Mouse (Mus musculus) stomach, postnatal 0 days (tissue): ENCODE data around the gene Tet3.

Experiments used
- CTCF ChIP-seq: IDR thresholded peaks from 2 replicates; pipeline ENCODE4 v1.5.1; 2016; ENCODE audit warnings: antibody characterized with exemption, low read depth, mild to moderate bottlenecking, moderate library complexity
- EP300 ChIP-seq: optimal IDR thresholded peaks from 2 replicates; pipeline ENCODE3; 2016; ENCODE audit warnings: antibody characterized with exemption

DNA sequence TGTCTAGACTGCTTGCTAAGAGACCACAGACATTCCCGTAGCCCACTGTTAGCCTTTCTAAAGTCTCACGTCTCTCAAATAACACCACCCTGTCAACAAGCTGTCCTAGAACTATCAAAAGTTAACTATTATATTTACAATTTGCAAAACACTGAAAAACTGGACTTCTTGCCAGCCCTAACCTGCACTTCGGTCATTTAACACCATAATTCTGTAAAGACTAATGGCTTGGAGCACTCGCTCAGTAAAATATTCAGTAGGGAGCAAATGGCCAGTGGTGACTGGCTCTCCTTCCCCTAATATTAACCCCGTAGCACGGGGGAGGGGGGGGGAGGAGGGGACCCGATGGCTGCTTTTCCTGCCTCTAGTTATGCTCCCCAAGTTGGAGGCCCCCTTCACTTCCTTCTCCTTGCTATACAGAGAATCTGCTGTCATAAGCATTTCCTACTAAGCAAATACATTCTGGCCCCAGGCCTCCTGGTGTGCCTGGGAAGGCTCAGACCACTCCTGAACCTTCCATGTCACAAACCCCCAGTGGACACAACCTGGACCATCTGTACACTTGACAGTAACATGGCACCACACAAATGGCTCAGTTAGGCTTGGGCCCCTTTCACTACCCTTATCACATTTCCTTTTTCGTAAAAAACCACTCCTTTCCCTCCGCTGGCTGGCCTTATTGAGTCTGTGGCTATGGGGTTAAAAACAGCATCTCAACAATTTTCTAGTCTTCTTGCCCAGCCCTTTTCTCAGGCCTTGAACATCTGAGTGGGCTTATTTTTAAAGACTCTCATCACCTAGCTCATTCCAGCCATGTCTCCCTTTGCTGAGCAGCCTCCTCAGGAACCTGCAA is 8.2 kb downstream of the Tet3 start:
- TF ChIP-seq EP300 (no peak), CTCF (no peak)
